In the genomic region with DNA sequence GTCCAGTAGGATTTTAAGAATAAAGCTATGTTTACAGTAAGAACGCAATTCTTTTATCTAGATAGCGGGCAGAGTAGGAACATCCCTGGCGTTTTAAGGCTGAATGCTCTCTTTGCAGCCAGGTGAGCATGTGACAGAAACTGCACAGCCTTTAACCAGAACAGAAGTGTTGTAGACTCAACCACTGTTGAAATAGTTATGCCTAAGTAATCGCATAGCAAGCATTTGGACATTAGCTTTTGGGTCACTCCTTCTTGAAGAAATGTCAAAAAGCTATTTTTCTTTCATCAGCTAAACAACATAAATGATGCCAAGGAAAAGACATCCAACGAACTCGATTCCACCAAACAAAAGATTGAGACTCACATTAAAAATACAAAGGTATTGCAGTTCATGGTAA, we compare ENCODE assay signal across 10 mouse cellular contexts.
DNase-seq lines count a peak whose midpoint lies in the region; ATAC-seq lines count a peak whose summit lies in the region.
"Had no signal": no experiment of that assay in that cellular context is flagged by ENCODE, and none has a peak within 500 bp of the region (broad histone marks: within the 10 kb centered on the region; RNA-seq: fewer than 3 reads in every experiment).

No protein-coding gene starts in this region.

- intact Hi-C loops in heart, postnatal 10 days (cut with DNase I): no loop called here

- 54% methylated on average over 6 of the region's 6 CpGs for WGBS in heart, embryonic 10.5 days
- WGBS in neural tube, embryonic 11.5 days: 58% methylated on average over 6 of the region's 6 CpGs
- 63% methylated on average over 6 of the region's 6 CpGs for WGBS in limb, embryonic 13.5 days

- H3K36me3 ChIP-seq in heart, embryonic 10.5 days: no peaks in the 10 kb centered on the region
- H3K36me3 ChIP-seq in neural tube, embryonic 11.5 days (ENCODE audit: control insufficient read depth, insufficient read depth, low read length): no peaks in the 10 kb centered on the region
- H3K36me3 ChIP-seq in limb, embryonic 13.5 days: no peaks in the 10 kb centered on the region
- H3K36me3 ChIP-seq: limb, embryonic 15.5 days had no signal

- peak overlapping the region; percentile 31 for H3K4me2 ChIP-seq in neural tube, embryonic 11.5 days (ENCODE audit: low read depth)
- H3K4me2 ChIP-seq in limb, embryonic 13.5 days (replicated peaks): peak overlapping the region; percentile 41; the same call in 1 of the 2 replicates
- H3K4me2 ChIP-seq: limb, embryonic 15.5 days had no signal

- peak overlapping the region; percentile 30 for H3K4me3 ChIP-seq in heart, embryonic 10.5 days
- H3K4me3 ChIP-seq in neural tube, embryonic 11.5 days (ENCODE audit: low read depth, low read length): no peak overlapping the region
- H3K4me3 ChIP-seq in limb, embryonic 13.5 days: no peak overlapping the region
- H3K4me3 ChIP-seq: limb, embryonic 15.5 days; megakaryocyte, embryonic 14.5 days had no signal

- no peak for ATAC-seq in neural tube, embryonic 11.5 days (ENCODE audit: insufficient read depth, low FRiP score, low TSS enrichment)
- ATAC-seq in limb, embryonic 13.5 days (ENCODE audit: low FRiP score, low read depth): no peak

- no peaks in the 10 kb centered on the region for H3K27me3 ChIP-seq in heart, embryonic 10.5 days (ENCODE audit: insufficient read depth, poor library complexity, severe bottlenecking)
- no peaks in the 10 kb centered on the region for H3K27me3 ChIP-seq in neural tube, embryonic 11.5 days (ENCODE audit: control insufficient read depth, insufficient read depth, low read length)
- no peaks in the 10 kb centered on the region for H3K27me3 ChIP-seq in limb, embryonic 13.5 days
- H3K27me3 ChIP-seq: limb, embryonic 15.5 days; megakaryocyte, embryonic 14.5 days had no signal

- peaks cover 16% of the 10 kb centered on the region for H3K4me1 ChIP-seq in heart, embryonic 10.5 days
- H3K4me1 ChIP-seq in neural tube, embryonic 11.5 days (ENCODE audit: control insufficient read depth, insufficient read depth, low read length): peaks cover 6% of the 10 kb centered on the region; the same call in 1 of the 2 replicates
- peaks cover 18% of the 10 kb centered on the region for H3K4me1 ChIP-seq in limb, embryonic 13.5 days

- no peak for DNase-seq in heart, embryonic 10.5 days (ENCODE audit: low spot score)
- no peak for DNase-seq in heart, postnatal 10 days
- DNase-seq in neural tube, embryonic 11.5 days (ENCODE audit: low spot score): no peak
- no peak for DNase-seq in neural tube, embryonic 10.5 days (ENCODE audit: extremely low spot score, low spot score)
- no peak for DNase-seq in cerebellum, adult 8-10 months
- DNase-seq in adipocyte (ENCODE audit: low spot score): no peak
- DNase-seq in thymus, postnatal 36 days: no peak

- no peak overlapping the region for H3K9ac ChIP-seq in neural tube, embryonic 11.5 days (ENCODE audit: low read length)
- H3K9ac ChIP-seq in limb, embryonic 13.5 days: no peak overlapping the region
- H3K9ac ChIP-seq: limb, embryonic 15.5 days had no signal

- H3K9me3 ChIP-seq in heart, embryonic 10.5 days: no peaks in the 10 kb centered on the region
- no peaks in the 10 kb centered on the region for H3K9me3 ChIP-seq in neural tube, embryonic 11.5 days (ENCODE audit: control insufficient read depth, low read length)
- H3K9me3 ChIP-seq in limb, embryonic 13.5 days: no peaks in the 10 kb centered on the region
- H3K9me3 ChIP-seq: limb, embryonic 15.5 days; megakaryocyte, embryonic 14.5 days had no signal

- H3K27ac ChIP-seq in heart, embryonic 10.5 days: 0 out of 2 replicates have a peak overlapping the region, but pooled peaks have one; percentile 62
- H3K27ac ChIP-seq in neural tube, embryonic 11.5 days (ENCODE audit: low read depth, low read length): no peak overlapping the region
- no peak overlapping the region for H3K27ac ChIP-seq in limb, embryonic 13.5 days
- H3K27ac ChIP-seq: limb, embryonic 15.5 days had no signal
